Mouse (Mus musculus) thymus, postnatal 4 days (tissue): ENCODE results near the gene Cwc27.

ENCODE experiments used
- DNase-seq: peaks from one replicate; pipeline ENCODE4 v3.0.0; 2021

The Cwc27 gene

DNA sequence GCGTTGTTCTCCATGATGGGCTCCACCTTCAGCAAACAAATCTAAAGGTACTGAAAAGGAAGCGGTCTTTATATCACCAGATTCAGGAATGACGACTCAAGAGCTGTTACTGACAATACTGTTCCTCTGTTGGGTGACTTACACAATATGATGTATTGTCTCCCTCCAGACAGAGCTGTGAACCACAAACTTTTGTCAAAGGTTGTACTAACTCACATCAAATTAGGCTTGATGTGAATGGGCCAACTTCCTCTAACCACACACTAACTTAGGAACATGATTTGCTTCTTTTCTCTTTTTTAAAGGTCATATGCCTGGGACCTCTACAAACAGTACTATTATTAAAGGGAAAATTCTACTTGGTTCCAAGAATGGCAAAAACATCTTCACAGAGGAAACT is 53.7 kb downstream of the Cwc27 start:
- DNase-seq, result no peak

DNA sequence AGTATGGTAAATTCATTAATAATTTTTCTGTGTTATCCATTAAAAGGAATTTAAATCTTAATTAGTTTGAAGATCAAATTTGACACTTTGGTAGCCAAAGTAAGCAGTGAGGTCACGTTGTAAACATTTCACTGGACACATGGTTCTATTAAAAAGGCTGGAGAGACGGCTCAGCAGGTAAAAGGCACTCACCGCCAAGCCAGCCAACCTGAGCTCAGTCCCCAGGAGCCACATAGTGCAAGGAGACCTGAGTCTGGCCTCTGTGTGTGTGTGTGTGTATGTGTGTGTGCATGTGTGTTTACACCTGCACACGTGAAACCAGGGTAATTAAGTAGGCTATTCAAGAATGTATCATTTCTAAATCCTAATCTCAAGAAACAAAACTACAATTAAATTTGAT is 54.5 kb downstream of the Cwc27 start:
- DNase-seq, result no peak

GRCm38 (mm10) chr13:104759381-104759780 is 57.6 kb downstream of the Cwc27 start:
- DNase-seq, result no peak

- no peak for DNase-seq
Measured at GRCm38 (mm10) chr13:104747032-104747431, 69.9 kb downstream of the Cwc27 start.

DNA sequence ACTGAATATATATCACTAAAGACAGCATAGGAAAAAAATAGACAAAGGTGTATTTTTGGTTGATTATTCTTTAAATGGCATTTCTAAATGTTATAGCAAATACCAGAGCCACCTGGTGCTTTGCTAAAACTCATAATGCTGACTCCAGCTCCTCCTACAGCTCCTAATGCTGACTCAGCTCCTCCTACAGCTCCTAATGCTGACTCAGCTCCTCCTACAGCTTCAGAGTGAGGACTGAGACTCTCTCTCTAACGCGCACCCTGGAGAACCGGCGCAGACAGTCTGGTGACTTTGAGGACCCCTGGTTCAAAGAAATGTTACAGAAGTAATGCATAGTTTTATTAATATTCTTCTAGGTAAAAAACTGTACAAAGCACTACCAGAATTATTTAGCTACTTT is 74.1 kb downstream of the Cwc27 start:
- DNase-seq, result no peak

- DNase-seq, result no peak
Measured at GRCm38 (mm10) chr13:104729261-104730046, 87.5 kb downstream of the Cwc27 start.

GRCm38 (mm10) chr13:104727681-104728080 is 89.3 kb downstream of the Cwc27 start:
- no peak for DNase-seq

DNA sequence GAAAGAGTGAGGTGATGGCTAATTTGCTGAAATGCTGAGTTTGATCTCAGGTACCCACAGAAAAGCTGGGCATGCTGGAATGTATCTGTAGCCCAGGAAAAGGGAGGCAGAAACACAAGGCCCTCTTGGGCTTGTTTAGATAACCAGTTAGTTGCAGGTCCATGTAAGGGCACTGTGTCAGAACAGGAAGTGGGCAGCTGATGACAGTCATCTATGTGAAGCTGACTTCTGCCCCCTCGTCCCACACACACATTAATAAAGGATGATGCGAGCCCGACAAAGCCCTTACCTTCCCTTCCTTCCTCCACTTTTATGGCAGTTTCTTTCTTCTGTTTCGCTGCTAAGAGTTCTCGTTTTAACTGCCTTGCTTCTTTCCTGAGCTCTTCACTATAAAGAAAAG is 96.8 kb downstream of the Cwc27 start:
- no peak for DNase-seq

DNA sequence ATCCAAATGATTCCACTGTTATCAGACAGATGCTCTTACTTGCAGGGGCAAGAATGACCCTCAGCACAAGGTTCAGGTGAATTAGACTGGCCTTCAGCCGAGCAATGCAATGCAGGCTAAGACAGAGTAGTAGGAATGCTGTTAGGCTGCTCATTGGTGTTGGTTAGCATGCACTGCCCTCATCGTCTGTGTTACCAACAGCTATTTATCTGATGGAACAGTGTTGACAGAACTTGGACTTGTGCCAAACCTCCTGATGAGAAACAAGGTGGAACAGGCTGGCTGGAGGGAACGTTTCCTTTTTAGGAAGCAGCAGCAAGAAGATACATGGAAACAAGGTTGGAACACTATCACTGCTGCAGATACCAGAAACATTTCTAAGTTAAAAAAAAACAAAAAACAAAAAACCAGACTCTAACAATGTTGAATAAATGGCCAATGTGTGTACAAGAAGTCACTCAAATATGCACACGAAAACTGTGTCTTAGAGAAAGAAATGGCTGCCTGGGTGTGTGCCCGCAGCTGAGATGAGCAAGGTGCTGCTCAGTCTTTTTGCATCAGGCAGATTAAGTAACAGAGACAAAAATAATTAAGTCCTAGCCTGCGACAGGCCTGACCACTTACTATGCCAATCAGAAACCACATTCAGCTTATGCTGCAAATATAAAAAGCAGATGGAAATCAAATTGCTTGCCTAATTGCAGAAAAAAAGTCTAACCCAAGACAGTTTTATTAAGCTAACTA is 122.2 kb downstream of the Cwc27 start:
- DNase-seq, result no peak

DNA sequence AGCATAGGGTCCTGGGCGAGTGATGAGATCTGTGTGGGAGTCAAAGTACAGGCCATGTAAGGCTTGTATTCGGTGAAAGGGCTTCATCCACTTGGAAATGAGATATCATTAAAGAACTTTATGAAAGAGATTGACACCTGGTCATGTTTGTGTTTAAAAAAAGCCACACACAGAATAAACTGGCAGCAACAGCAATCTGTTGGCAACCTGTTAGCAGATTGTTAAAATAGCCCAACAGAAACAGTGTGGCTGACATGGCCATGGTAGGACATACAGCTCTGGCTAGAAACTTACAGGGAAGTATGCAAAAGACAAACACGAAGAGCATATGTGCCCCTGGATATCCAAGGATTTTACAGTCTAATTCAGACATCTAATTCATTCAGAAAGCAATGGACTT is 124.2 kb downstream of the Cwc27 start:
- no peak for DNase-seq

- DNase-seq, result no peak
Measured at GRCm38 (mm10) chr13:104685537-104685936, 131.4 kb downstream of the Cwc27 start.

GRCm38 (mm10) chr13:104684361-104685011 is 132.5 kb downstream of the Cwc27 start:
- no peak for DNase-seq

- no peak for DNase-seq
Measured at GRCm38 (mm10) chr13:104681212-104681611, 135.7 kb downstream of the Cwc27 start.

GRCm38 (mm10) chr13:104661188-104661587 is 155.8 kb downstream of the Cwc27 start:
- DNase-seq, result peak; percentile 16

GRCm38 (mm10) chr13:104660042-104660680 is 156.8 kb downstream of the Cwc27 start:
- no peak for DNase-seq

- DNase-seq, result no peak
Measured at GRCm38 (mm10) chr13:104656666-104657272, 160.2 kb downstream of the Cwc27 start.

DNA sequence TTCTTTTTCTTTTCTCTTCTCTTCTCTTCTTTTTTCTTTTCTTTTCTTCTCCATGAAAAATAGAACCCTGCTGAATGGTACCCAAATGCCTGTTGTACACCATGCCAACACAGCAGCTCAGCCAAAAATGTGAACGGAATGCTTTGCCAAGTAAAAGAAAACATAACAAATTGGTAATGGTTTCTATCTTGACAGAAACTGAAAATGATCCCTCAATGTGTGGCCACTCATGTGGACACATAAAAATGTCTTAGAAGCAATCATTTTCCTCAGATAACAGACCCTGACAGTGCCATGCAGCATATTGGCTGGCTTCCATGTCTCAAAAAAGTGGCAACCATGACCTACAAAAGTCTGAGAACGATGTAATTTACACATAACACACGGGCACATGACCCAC is 161.8 kb downstream of the Cwc27 start:
- no peak for DNase-seq

GRCm38 (mm10) chr13:104651763-104652162 is 165.2 kb downstream of the Cwc27 start:
- DNase-seq, result no peak

DNA sequence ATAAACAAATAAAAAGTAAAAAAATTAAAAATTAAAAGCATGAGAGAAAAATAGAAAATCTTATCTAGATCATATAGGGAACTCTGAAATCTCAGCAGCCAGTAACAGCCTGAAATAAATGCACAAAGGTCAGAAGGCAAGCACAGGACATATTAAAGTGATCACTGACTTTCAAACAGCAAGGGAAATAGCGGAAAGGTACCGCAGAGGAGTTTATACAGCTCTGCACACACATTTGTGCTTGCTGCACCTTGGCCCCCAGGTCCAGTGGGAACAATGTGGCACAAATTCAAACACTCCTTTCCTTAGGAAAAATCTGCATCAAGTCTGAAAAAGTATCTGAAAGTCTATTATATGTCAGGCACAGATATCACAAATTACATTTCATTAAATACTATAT is 166.3 kb downstream of the Cwc27 start:
- DNase-seq, result no peak

DNA sequence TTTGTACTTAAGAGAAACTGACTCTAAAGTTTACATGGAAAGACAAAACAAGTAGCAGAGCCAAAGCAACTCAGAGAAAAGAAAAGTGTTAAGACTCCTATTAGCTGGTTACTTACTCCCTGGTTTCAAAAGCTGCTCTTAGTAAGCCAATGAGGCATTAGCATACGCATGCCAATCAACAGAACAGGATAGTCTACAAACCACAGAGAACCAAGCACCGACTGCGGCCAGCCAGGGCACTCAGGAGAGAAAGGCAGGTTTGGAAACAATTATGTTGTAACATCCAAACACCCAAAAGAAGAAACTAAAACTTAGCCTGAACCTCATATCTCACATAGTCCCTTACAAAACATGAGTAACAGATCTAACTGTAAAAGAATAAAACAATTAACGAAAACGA is 166.8 kb downstream of the Cwc27 start:
- DNase-seq, result no peak

DNA sequence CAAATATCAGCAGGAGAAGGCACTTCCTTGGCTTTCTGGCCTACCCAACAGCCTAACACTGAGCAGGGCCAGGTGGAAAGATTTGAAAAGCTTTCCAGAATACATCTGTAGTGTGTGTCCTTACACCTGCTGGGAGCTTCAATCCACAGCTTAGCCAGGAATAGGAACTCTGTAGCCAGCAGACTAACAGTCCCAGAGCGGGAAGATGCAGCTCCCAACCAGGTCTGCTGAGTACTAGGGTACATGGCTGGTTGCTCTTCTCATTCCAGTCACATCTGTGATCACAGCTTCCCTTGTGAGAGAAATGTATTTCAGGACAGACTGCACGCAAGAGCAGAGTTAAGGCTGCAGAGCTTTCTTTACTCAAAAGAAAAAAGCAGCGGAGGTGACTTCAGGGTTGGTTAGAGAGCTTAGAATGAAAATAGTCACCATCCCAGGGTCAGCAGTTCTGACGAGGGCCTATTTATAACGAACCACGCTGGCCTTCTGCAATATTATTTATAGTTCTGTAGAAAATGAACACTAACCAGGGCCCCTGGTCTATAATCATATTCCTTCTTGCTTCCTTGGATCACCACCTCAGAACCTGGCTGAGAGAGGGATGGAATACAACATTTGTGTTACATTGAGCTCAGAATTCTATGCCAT is 171.0 kb downstream of the Cwc27 start:
- no peak for DNase-seq

GRCm38 (mm10) chr13:104644185-104644584 is 172.8 kb downstream of the Cwc27 start:
- DNase-seq, result no peak
